Mouse (Mus musculus): ENCODE measurements around the gene Cda.

DNA sequence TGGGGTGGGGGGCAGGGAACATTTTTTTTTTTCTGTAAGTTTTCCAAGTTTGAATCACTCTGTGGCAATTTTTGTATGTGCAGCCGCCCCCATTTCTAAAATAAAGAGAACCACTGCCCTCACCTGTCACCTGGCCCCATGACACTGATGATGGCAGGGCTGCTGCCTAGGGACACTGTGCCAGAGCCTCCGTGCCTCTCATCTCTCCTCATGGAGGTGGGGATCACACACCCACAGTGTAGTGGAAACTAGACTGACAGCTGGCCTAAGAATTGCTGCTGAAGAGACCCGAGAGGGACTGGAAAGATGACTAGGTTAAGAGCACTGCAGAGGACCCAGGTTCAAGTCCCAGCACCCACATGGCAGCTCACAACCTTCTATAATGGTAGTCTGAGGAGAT lies 55.7 kb downstream of the Cda start:
- TF ChIP-seq CTCF (IDR thresholded peaks at IDR 0.05; ENCODE audit: borderline replicate concordance, insufficient read depth, low read length), result no peak
- no peak for TF ChIP-seq POLR2A (IDR thresholded peaks at IDR 0.05; ENCODE audit: low read depth, low read length)
